Mouse (Mus musculus) urinary bladder, postnatal 10 days (tissue): ENCODE measurements at regions not wholly inside any gene's neighbourhood (a gene's known extent, or its start where the extent isn't known, plus 50 kb on each side); places are given as distances from the start of the nearest gene placed in this dataset.

Source experiments
- DNase-seq: peaks from one replicate; pipeline ENCODE4 v3.0.0; 2022; ENCODE audit warnings: low spot score

- no peak for DNase-seq
Measured at GRCm38 (mm10) chr16:25087741-25088648, 198.6 kb upstream of the Tprg start.

- no peak for DNase-seq
Measured at GRCm38 (mm10) chr16:25088649-25089019, 198.0 kb upstream of the Tprg start.

- DNase-seq, result no peak
Measured at GRCm38 (mm10) chr16:25104165-25104564, 182.5 kb upstream of the Tprg start.

- DNase-seq, result no peak
Measured at GRCm38 (mm10) chr16:25104603-25105002, 182.0 kb upstream of the Tprg start.

GRCm38 (mm10) chr16:25140164-25140563 is 146.5 kb upstream of the Tprg start:
- DNase-seq, result no peak

- no peak for DNase-seq
Measured at GRCm38 (mm10) chr16:25147486-25147885, 139.1 kb upstream of the Tprg start.

GRCm38 (mm10) chr16:25149186-25149585 is 137.4 kb upstream of the Tprg start:
- DNase-seq, result no peak

- DNase-seq, result no peak
Measured at GRCm38 (mm10) chr16:25176870-25177269, 109.7 kb upstream of the Tprg start.

GRCm38 (mm10) chr16:25178055-25178454 is 108.6 kb upstream of the Tprg start:
- no peak for DNase-seq

- DNase-seq, result no peak
Measured at GRCm38 (mm10) chr16:25181939-25182338, 104.7 kb upstream of the Tprg start.

- DNase-seq, result no peak
Measured at GRCm38 (mm10) chr16:25197079-25197478, 89.5 kb upstream of the Tprg start.

- no peak for DNase-seq
Measured at GRCm38 (mm10) chr16:25198844-25199243, 87.8 kb upstream of the Tprg start.

- no peak for DNase-seq
Measured at GRCm38 (mm10) chr16:25199984-25200383, 86.6 kb upstream of the Tprg start.

- no peak for DNase-seq
Measured at GRCm38 (mm10) chr16:25201094-25201770, 85.4 kb upstream of the Tprg start.

GRCm38 (mm10) chr16:25213250-25213649 is 73.4 kb upstream of the Tprg start:
- DNase-seq, result no peak

GRCm38 (mm10) chr16:25220552-25220951 is 66.1 kb upstream of the Tprg start:
- DNase-seq, result no peak

- no peak for DNase-seq
Measured at GRCm38 (mm10) chr16:25224801-25225200, 61.8 kb upstream of the Tprg start.
